Mouse (Mus musculus): Measurements from ENCODE around the gene Flt3l. TPM values are rescaled to one million over a fixed set of nuclear protein-coding genes. Genes with fewer than 3 reads are reported as not detected.

Flt3l gene
- total and polyA plus RNA-seq, 2 experiments from 2014 or later: 1.9 to 2.3 TPM

DNA sequence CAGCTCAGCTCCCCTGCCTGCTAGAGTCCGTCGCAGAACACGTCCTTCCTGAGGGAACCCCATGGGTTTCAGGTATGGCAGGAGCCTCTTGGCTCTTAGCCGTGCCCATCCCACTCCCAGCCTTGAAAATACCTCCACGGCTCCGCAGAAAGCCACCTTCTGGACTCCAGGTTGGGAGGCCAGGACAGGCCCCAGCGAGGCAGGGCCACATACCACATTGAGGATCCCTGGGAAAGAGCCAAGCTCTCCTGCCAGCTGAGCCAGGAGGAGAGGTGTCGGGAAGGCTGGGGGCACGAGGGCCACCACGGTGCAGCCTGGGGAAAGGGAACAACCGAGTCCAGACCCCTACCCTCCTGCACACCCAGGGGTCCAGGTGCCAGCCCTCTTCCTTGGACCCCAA lies 11.0 kb upstream of the Flt3l start:
- ATAC-seq (no peak), DNase-seq (no peak)
- no peak overlapping the region for H3K9ac ChIP-seq
- no peak overlapping the region for H3K4me2 ChIP-seq (ENCODE audit: low read depth)
- no peaks in the 10 kb centered on the region for H3K9me3 ChIP-seq (ENCODE audit: low read length)
- no peak overlapping the region for H3K27ac ChIP-seq (ENCODE audit: low read depth, low read length)
- no peaks in the 10 kb centered on the region for H3K27me3 ChIP-seq (ENCODE audit: insufficient read depth, low read length)
- H3K36me3 ChIP-seq (ENCODE audit: insufficient read depth): 0 out of 2 replicates have a peak, but pooled peaks cover 5% of the 10 kb centered on the region
- TF ChIP-seq CTCF (IDR thresholded peaks at IDR 0.05; ENCODE audit: low read depth): no peak
- H3K4me1 ChIP-seq (ENCODE audit: insufficient read depth): no peaks in the 10 kb centered on the region
- WGBS: 94% methylated on average over 11 of the region's 11 CpGs
- no peak overlapping the region for H3K4me3 ChIP-seq (ENCODE audit: low read depth, low read length)

DNA sequence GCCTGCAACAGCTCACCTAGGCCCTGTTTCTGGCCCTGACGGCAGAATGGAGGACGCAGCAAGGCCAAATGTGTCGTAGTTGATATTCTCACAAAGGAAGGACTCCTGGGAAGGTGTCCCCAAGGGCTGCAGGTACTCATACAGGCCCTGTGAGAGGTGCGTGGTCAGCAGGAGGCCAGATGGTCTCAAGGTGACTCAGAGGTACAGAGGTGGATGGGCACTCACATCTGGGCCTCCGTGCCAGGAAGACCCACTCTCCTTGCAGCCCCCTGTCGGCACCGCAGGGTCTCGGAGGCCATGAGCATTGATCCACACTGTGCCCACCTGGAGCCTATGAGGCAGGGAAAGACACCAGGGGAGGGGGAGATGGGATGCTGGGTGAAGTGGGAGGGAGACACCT lies 9.2 kb upstream of the Flt3l start:
- H3K9me3 ChIP-seq (ENCODE audit: low read length): no peaks in the 10 kb centered on the region
- no peak overlapping the region for H3K4me2 ChIP-seq (ENCODE audit: low read depth)
- TF ChIP-seq CTCF (IDR thresholded peaks at IDR 0.05; ENCODE audit: low read depth): no peak
- H3K4me3 ChIP-seq (ENCODE audit: low read depth, low read length): no peak overlapping the region
- ATAC-seq (no peak), DNase-seq (no peak)
- no peaks in the 10 kb centered on the region for H3K27me3 ChIP-seq (ENCODE audit: insufficient read depth, low read length)
- 91% methylated on average over 8 of the region's 8 CpGs for WGBS
- no peaks in the 10 kb centered on the region for H3K4me1 ChIP-seq (ENCODE audit: insufficient read depth)
- 0 out of 2 replicates have a peak, but pooled peaks cover 5% of the 10 kb centered on the region for H3K36me3 ChIP-seq (ENCODE audit: insufficient read depth)
- H3K9ac ChIP-seq: no peak overlapping the region
- no peak overlapping the region for H3K27ac ChIP-seq (ENCODE audit: low read depth, low read length)

DNA sequence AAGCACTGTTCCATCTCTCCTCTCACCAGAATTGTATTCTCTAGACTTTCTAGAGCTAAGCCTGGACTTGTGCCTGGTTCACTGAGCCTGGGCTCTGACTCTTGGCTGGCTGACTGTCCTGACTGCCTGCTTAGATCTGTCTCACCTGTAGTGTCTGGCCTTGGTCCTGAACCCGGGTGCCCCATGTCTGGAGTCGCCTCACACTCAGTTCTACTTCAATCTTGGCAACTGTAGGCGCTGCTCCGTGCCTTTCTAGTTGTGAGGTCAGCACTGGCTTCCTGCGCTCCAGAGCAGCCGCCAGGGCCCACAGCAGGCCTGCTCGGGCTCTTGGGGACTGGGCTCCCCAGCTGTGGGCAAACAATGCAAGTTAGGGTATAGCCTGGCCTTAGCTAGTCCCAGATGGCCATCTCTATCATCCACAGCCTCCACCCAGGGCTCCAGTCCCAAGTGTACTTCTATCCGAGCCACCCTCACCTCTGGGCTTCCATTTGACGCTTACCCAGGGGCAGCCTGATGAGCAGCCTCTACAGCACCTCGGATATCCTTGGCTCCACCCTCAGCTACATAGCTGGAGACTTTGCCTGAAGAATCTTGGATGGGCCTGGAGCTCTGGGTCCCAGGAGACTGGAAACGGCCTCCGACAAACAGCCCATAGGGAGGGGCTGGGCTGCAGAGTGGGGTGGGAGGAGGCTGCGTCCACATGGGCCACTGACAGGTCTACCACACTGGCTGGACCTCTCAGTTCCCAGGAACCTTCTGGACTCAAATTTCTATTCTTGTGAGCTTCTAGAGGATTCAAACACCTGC lies 8.3 kb upstream of the Flt3l start:
- Histone ChIP-seq H3K9me3 (ENCODE audit: low read length) (no peaks in the 10 kb centered on the region), H3K4me3 (ENCODE audit: low read depth, low read length) (no peak overlapping the region), H3K9ac (no peak overlapping the region), H3K27me3 (ENCODE audit: insufficient read depth, low read length) (no peaks in the 10 kb centered on the region), H3K4me2 (ENCODE audit: low read depth) (no peak overlapping the region), H3K36me3 (ENCODE audit: insufficient read depth) (0 out of 2 replicates have a peak, but pooled peaks cover 5% of the 10 kb centered on the region), H3K4me1 (ENCODE audit: insufficient read depth) (no peaks in the 10 kb centered on the region), H3K27ac (ENCODE audit: low read depth, low read length) (no peak overlapping the region)
- TF ChIP-seq CTCF (IDR thresholded peaks at IDR 0.05; ENCODE audit: low read depth): no peak
- ATAC-seq: no peak
- 91% methylated on average over 13 of the region's 13 CpGs for WGBS
- no peak for DNase-seq

DNA sequence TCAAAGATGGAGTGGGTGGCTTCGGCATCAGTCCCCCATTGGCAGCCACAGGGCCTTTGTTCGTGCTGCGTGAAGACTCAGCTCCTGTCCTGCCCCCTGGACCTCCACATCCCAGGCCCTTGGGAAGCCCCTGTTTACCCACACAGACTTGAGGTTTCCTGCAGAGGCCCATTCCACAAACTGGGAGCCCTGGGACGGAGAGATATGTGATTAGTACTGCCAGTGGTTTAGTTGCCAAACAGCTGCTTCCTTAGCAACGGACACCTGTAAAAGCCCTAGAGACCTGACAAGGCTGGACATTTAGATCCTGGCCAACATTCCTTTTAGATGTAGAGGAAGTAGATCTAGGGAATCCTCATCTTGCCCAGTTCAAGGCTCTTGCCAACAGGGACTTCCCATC lies 5.7 kb upstream of the Flt3l start:
- Histone ChIP-seq H3K36me3 (ENCODE audit: insufficient read depth) (0 out of 2 replicates have a peak, but pooled peaks cover 5% of the 10 kb centered on the region), H3K9me3 (ENCODE audit: low read length) (no peaks in the 10 kb centered on the region), H3K4me3 (ENCODE audit: low read depth, low read length) (no peak overlapping the region), H3K27ac (ENCODE audit: low read depth, low read length) (no peak overlapping the region), H3K4me1 (ENCODE audit: insufficient read depth) (no peaks in the 10 kb centered on the region), H3K9ac (no peak overlapping the region), H3K4me2 (ENCODE audit: low read depth) (no peak overlapping the region), H3K27me3 (ENCODE audit: insufficient read depth, low read length) (0 out of 2 replicates have a peak, but pooled peaks cover 3% of the 10 kb centered on the region)
- ATAC-seq (no peak), DNase-seq (no peak)
- no peak for TF ChIP-seq CTCF (IDR thresholded peaks at IDR 0.05; ENCODE audit: low read depth)
- WGBS: 91% methylated on average over 5 of the region's 5 CpGs

DNA sequence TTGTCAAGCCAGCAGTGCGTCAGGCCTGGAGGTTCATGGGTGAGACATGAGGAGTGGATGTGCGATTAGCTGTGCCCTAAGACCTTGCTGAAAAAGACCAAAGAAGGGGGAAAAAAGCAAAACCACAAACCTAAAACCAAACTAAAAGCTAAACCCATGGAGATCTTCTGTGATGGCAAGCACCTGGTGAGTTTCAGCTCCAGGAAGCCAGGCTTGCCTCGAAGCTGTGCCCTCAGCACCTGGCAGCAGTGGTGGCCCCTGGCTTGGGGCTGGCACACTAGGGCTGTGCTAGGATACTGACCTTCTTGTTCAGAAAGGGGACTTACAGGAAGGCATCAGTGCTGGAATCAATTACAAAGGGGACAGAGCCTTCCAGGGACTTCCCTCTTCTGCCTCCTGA lies 5.1 kb upstream of the Flt3l start:
- H3K4me1 ChIP-seq (ENCODE audit: insufficient read depth): no peaks in the 10 kb centered on the region
- no peak for TF ChIP-seq CTCF (IDR thresholded peaks at IDR 0.05; ENCODE audit: low read depth)
- no peak for ATAC-seq
- no peak for DNase-seq
- H3K4me2 ChIP-seq (ENCODE audit: low read depth): no peak overlapping the region
- H3K36me3 ChIP-seq (ENCODE audit: insufficient read depth): 0 out of 2 replicates have a peak, but pooled peaks cover 5% of the 10 kb centered on the region
- no peak overlapping the region for H3K27ac ChIP-seq (ENCODE audit: low read depth, low read length)
- 0 out of 2 replicates have a peak, but pooled peaks cover 3% of the 10 kb centered on the region for H3K27me3 ChIP-seq (ENCODE audit: insufficient read depth, low read length)
- no peak overlapping the region for H3K9ac ChIP-seq
- no peak overlapping the region for H3K4me3 ChIP-seq (ENCODE audit: low read depth, low read length)
- 80% methylated on average over 3 of the region's 3 CpGs for WGBS
- no peaks in the 10 kb centered on the region for H3K9me3 ChIP-seq (ENCODE audit: low read length)

DNA sequence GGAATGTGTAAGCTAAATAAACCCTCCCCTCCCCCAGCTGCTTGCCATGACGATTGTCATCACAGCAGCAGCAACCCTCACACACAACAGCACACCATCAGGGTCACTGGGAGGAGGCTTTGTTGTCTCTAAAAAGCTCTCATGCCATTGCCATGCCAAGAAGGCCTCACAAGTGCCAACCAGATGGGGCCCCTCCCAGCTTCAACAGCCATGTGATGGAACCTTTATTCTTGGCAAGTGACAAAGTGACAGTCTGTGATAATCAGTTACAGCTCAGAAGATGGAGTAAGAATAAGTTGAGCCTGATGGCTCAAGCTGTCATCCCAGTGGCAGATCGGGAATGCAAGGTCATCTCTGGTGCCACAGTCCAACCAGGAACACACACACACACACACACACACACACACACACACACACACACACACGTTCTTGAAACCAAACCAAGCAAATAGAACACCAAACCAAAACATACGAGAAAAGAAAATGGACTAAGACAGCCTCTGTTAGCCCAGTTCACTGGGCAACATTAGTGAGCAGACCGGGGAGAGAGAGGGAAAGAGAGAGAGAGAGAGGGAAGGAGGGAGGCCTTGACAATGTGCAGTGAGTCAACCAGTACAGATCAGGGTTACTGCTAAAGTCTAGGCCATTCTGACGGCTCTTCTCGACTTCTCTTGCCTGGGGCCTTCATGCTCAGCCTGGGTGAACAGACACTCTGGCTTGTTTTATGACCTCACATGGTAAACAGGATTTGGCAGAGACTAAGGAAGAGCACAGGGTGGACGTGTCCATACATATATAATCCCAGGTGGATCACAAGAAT lies 3.9 kb upstream of the Flt3l start:
- no peak for TF ChIP-seq CTCF (IDR thresholded peaks at IDR 0.05; ENCODE audit: low read depth)
- DNase-seq: no peak

DNA sequence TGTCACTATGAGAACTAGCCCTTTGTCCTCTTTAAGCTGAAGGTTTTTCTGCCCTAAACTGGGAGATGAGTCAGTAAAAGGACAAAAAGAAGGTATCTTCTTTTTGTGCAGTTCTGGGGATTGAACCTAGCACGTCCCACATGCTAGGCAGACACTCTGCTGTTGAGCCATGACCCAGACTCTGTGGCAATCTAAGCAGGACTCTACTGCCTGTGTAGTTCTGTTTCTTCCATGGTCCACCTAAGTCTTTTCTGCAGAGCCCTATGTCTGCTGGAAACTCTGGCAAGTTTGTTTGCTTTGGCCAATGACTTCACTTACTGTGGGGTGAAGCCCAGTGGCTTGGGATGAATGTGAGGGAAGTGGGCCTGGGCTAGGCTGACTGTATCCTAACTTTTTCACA lies 2.2 kb upstream of the Flt3l start:
- DNase-seq (no peak), ATAC-seq (no peak)
- Histone ChIP-seq H3K4me2 (ENCODE audit: low read depth) (no peak overlapping the region), H3K9me3 (ENCODE audit: low read length) (no peaks in the 10 kb centered on the region), H3K36me3 (ENCODE audit: insufficient read depth) (no peaks in the 10 kb centered on the region), H3K9ac (no peak overlapping the region), H3K27ac (ENCODE audit: low read depth, low read length) (no peak overlapping the region), H3K4me1 (ENCODE audit: insufficient read depth) (no peaks in the 10 kb centered on the region), H3K4me3 (ENCODE audit: low read depth, low read length) (no peak overlapping the region), H3K27me3 (ENCODE audit: insufficient read depth, low read length) (0 out of 2 replicates have a peak, but pooled peaks cover 3% of the 10 kb centered on the region)
- 72% methylated on average over 1 of the region's 1 CpGs for WGBS
- TF ChIP-seq CTCF (IDR thresholded peaks at IDR 0.05; ENCODE audit: low read depth): no peak

More for the DNA sequence above, 3.9 kb upstream of the Flt3l start:
- Histone ChIP-seq H3K9me3 (ENCODE audit: low read length) (no peaks in the 10 kb centered on the region), H3K4me2 (ENCODE audit: low read depth) (no peak overlapping the region), H3K9ac (no peak overlapping the region), H3K36me3 (ENCODE audit: insufficient read depth) (0 out of 2 replicates have a peak, but pooled peaks cover 5% of the 10 kb centered on the region), H3K4me1 (ENCODE audit: insufficient read depth) (no peaks in the 10 kb centered on the region), H3K4me3 (ENCODE audit: low read depth, low read length) (no peak overlapping the region), H3K27me3 (ENCODE audit: insufficient read depth, low read length) (0 out of 2 replicates have a peak, but pooled peaks cover 3% of the 10 kb centered on the region), H3K27ac (ENCODE audit: low read depth, low read length) (no peak overlapping the region)
- 75% methylated on average over 8 of the region's 8 CpGs for WGBS
- ATAC-seq: no peak
